Mouse (Mus musculus) intestine, postnatal 0 days (tissue): ENCODE measurements around the gene Bcat2. TPM values are rescaled to one million over a fixed set of nuclear protein-coding genes. Genes with fewer than 3 reads are reported as not detected.
A peak's percentile ranks its signal among the peaks of the same experiment; 100 is the strongest.

Experiments used
- ATAC-seq: fragments of 200-750 bp; cut with Nextera tagmentation; 2 replicates; pipeline ENCODE4 v1.8.0; 2017; ENCODE audit warnings: mild to moderate bottlenecking, moderate TSS enrichment, moderate library complexity
- H3K27ac ChIP-seq: fragments of 300-500 bp; sonication (generic); 2 replicates; pipeline ENCODE4 v1.5.1; 2014; ENCODE audit warnings: mild to moderate bottlenecking, low read depth, low read length, moderate library complexity
- H3K27me3 ChIP-seq: fragments of 300-500 bp; sonication (generic); replicated peaks from 2 replicates; pipeline ENCODE4 v1.6.1; 2014; ENCODE audit warnings: low read length, mixed read lengths; ENCODE audit not compliant: control insufficient read depth, insufficient read depth
- H3K36me3 ChIP-seq: fragments of 300-500 bp; sonication (generic); 2 replicates; pipeline ENCODE4 v1.6.1; 2014; ENCODE audit warnings: mild to moderate bottlenecking, moderate library complexity; ENCODE audit not compliant: control insufficient read depth, insufficient read depth
- H3K4me1 ChIP-seq: fragments of 300-500 bp; sonication (generic); replicated peaks from 2 replicates; pipeline ENCODE4 v1.6.1; 2014; ENCODE audit warnings: antibody characterized with exemption, low read length, mixed read lengths; ENCODE audit not compliant: control insufficient read depth, insufficient read depth
- H3K4me2 ChIP-seq: fragments of 300-500 bp; sonication (generic); replicated peaks from 2 replicates; pipeline ENCODE4 v1.6.1; 2014; ENCODE audit warnings: low read depth, mild to moderate bottlenecking, moderate library complexity
- H3K4me3 ChIP-seq: fragments of 300-500 bp; sonication (generic); 2 replicates; pipeline ENCODE4 v1.5.1; 2014; ENCODE audit warnings: low read depth, low read length
- H3K9ac ChIP-seq: fragments of 300-500 bp; sonication (generic); 2 replicates; pipeline ENCODE4 v1.6.1; 2014; ENCODE audit warnings: mild to moderate bottlenecking, low read depth, low read length
- H3K9me3 ChIP-seq: fragments of 300-500 bp; sonication (generic); 2 replicates; pipeline ENCODE4 v1.6.1; 2016; ENCODE audit warnings: mixed run types; ENCODE audit not compliant: control insufficient read depth
- CTCF ChIP-seq: sonication (generic); IDR thresholded peaks from 2 replicates; pipeline ENCODE4 v1.5.1; 2016; ENCODE audit warnings: low read depth, mild to moderate bottlenecking, control low read depth, antibody characterized with exemption, moderate library complexity
- WGBS: fragments of 180-500 bp; shearing (Covaris S2); extraction: QIAGEN DNeasy Blood & Tissue Kit; methylation state at CpG from one replicate; pipeline ENCODE4 v1.1.7; 2014; 5-methylcytosine and 5-hydroxymethylcytosine counted together
- polyA plus RNA-seq: library from polyadenylated mRNA; unstranded; fragments of >200 nt; fragmentation: Nextera tagmentation; extraction: Ambion mirVana; gene quantifications from 2 replicates; pipeline ENCODE4 v1.2.1, GENCODE M21; 2015

The Bcat2 gene
- 17.7 and 18.6 TPM in 2 replicates for polyA plus RNA-seq

DNA sequence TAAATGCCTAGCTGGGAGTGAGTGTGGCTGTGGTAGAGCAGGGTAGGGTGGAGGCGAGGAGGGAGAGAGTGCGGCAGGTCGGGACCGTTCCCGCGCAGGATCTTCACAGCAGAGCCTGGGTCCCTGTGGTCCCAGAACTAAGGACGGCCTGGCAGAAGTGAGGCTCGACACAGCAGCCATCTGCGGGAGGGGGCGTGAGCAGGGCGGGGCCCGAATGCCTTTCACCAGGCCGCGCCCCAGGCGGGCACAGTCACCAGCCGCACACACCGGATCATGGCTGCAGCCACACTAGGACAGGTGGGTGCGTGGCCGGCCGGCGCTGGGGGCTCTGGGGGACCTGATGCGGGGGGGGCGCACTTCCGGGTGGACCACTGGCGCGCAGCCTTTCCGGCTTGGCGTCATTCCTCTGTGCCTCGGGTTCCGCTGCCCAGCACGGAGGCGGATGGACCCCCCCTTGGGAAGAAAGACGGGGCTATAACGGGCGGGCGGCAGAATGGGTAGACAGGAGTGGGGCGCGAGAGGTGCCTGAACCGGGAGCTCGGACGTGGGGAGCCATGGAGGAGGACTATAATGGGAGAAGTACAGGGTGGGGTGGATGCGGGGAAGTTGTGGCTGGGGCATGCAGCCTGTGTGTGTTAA lies at the start of gene Bcat2:
Bcat2 (plus strand) TSS at position 51 of the 639 bp plus-strand sequence.
- H3K9ac ChIP-seq = peak within 1 kb of the TSS; percentile 67
- peaks cover 5% of the 10 kb centered on the region; the same call in 1 of the 2 replicates for H3K4me1 ChIP-seq
- ATAC-seq = peak; percentile 37
- TF ChIP-seq CTCF = no peak
- H3K4me3 ChIP-seq = peak within 1 kb of the TSS; percentile 59
- peaks cover 3% of the 10 kb centered on the region; the same call in 1 of the 2 replicates for H3K36me3 ChIP-seq
- WGBS = 3% methylated on average over 37 of the region's 42 CpGs
- no peaks in the 10 kb centered on the region for H3K9me3 ChIP-seq
- H3K4me2 ChIP-seq = peak within 1 kb of the TSS; percentile 78
- H3K27me3 ChIP-seq = no peaks in the 10 kb centered on the region
- H3K27ac ChIP-seq = peak within 1 kb of the TSS; percentile 31

DNA sequence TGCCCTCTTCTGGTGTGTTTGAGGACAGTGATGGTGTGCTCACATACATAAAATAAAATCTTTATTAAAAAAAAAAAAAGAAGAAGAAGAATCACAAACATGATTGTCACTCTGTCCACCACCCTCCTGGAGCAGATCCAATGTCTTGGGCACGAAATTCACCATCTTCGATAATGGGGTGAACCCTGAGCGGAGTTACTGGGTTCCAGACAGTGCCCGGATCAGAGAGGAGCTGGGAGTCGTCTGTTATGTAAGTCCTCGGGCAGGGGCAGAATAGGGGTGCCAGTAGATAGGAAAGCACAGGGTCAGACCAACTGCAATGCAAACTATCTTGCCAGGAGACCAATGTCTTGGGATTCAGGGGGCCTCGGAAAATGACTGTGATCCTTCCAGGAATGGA lies 49.3 kb upstream of the Bcat2 start:
- Histone ChIP-seq H3K4me3 (no peak overlapping the region), H3K27me3 (no peaks in the 10 kb centered on the region), H3K4me1 (peaks cover 8% of the 10 kb centered on the region), H3K9me3 (no peaks in the 10 kb centered on the region), H3K9ac (no peak overlapping the region), H3K36me3 (peaks cover 8% of the 10 kb centered on the region; the same call in 1 of the 2 replicates), H3K4me2 (no peak overlapping the region), H3K27ac (no peak overlapping the region)
- no peak for TF ChIP-seq CTCF
- ATAC-seq = no peak
- WGBS = 89% methylated on average over 7 of the region's 7 CpGs

DNA sequence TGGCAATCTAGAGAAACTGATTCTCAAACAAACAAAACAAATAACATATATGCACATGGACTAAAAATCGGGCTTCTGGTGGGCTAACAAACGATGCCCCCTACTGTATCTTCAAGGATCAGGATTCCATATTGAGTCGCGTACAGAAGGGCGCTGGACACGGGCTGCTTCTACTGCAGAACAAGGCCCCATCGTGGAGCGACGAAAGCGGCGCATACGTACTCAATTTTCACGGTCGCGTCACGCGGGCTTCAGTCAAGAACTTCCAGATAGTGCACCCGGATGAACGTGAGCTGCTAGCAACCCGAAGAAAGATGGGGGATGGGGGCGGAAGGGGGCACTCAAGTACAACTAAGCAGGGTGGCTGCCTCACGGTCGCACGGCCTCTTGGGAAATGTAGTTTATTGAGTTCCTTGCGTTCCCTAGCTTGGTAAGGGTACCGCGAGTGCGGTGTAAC lies 48.2 kb upstream of the Bcat2 start:
- WGBS = under 1% methylated on average over 28 of the region's 28 CpGs

DNA sequence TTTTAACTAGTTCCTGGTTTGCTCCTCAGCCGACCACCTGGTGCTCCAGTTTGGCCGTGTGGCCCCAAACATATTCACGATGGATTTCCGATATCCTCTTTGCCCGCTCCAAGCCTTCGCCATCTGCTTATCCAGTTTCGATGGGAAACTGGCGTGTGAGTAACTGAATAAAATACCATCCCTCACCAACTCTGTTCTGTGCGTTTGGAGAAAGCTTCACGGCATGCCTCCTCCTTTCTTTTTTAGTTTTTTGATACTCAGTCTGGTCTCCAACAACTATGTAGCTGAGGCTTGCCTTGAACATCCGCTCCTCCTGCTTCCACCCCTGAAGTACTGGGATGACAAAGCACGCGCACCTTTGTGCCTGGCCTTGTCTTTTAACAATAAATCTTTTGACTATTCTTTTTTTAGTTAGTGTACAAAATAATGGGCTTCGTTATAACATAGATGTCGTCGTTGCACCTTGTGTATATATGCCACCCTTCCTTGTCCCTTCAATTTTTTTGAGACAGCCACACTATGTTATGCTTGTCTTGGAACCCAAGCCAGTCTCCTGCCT lies 47.7 kb upstream of the Bcat2 start:
- peaks cover 8% of the 10 kb centered on the region for H3K4me1 ChIP-seq
- no peak overlapping the region for H3K9ac ChIP-seq
- no peak overlapping the region for H3K27ac ChIP-seq
- H3K4me2 ChIP-seq = peak overlapping the region; percentile 71
- no peak for TF ChIP-seq CTCF
- WGBS = 56% methylated on average over 16 of the region's 16 CpGs
- no peaks in the 10 kb centered on the region for H3K27me3 ChIP-seq
- H3K36me3 ChIP-seq = peaks cover 8% of the 10 kb centered on the region; the same call in 1 of the 2 replicates
- H3K4me3 ChIP-seq = peak overlapping the region; percentile 51
- no peak for ATAC-seq
- H3K9me3 ChIP-seq = no peaks in the 10 kb centered on the region

More for the DNA sequence above, 48.2 kb upstream of the Bcat2 start:
- no peaks in the 10 kb centered on the region for H3K27me3 ChIP-seq
- H3K27ac ChIP-seq = peak overlapping the region; percentile 74
- peak overlapping the region; percentile 71 for H3K4me2 ChIP-seq
- H3K9me3 ChIP-seq = no peaks in the 10 kb centered on the region
- H3K4me3 ChIP-seq = peak overlapping the region; percentile 51
- TF ChIP-seq CTCF = peak; percentile 47; the same call in 1 of the 2 replicates
- no peak; the same call in 1 of the 2 replicates for ATAC-seq
- peaks cover 8% of the 10 kb centered on the region; the same call in 1 of the 2 replicates for H3K36me3 ChIP-seq
- H3K9ac ChIP-seq = peak overlapping the region; percentile 60
- H3K4me1 ChIP-seq = peaks cover 8% of the 10 kb centered on the region

DNA sequence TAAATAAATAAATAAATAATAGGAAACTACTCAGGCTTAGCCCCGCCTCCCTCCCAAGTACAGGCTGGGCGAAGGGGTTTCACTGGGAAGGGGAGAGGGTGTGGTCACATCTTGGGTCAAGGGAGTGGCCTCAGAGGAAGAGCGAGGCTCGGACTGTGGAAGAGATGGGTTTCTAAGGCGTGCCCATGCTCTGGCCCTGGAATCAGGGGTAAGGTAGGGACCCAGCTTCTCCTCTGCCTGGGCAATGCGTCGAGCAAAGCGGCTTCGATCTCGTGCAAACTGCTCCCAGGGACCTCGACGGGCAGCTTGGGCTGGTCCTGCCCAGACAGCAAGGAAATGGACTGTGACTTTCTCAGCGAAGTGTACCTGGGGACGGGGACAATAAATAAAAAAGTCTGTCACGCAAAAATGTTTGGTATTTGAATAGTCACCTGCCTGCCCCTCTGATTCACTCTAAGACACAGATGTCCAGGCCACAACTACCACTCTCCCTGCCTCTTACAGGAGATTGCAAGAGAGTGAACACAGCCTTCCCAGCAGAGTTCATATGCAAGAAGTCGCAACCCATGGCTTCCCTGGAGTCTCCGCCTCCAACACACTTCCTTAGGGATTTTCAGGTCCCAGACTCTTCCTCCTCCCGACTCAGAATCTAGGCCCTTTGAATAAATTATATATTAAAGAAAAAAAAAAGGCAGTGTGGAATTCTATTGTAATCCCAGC lies 46.8 kb upstream of the Bcat2 start:
- Histone ChIP-seq H3K4me1 (peaks cover 8% of the 10 kb centered on the region), H3K4me3 (no peak overlapping the region), H3K9ac (no peak overlapping the region), H3K36me3 (peaks cover 8% of the 10 kb centered on the region; the same call in 1 of the 2 replicates), H3K9me3 (no peaks in the 10 kb centered on the region), H3K27ac (no peak overlapping the region), H3K27me3 (no peaks in the 10 kb centered on the region), H3K4me2 (peak overlapping the region; percentile 37)
- no peak for TF ChIP-seq CTCF
- WGBS = 61% methylated on average over 18 of the region's 18 CpGs
- ATAC-seq = no peak

DNA sequence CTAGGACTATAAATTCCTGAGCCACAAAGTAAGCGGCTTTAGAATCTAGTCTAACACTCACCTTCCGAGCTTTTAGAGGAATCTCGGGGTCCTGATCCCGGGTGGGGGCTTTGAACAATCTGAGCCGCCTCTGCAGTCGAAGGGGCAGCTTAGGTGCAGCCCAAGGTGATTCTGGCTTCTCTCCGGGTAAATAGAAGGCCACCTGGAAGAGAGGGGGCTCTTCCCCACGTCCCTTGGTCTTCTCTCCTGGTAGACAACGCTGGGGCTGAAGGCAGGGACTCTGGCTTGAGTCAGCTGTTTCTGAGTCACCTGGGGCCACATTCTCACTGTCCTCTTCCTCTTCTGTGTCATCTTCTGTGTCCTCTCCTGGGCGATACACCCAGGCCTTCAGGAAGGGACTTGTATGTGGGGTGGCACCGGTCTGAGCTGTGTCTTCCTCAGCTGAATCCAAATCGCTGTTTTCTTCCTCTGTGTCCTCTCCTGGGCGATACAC lies 46.2 kb upstream of the Bcat2 start:
- H3K27ac ChIP-seq = no peak overlapping the region
- no peak overlapping the region for H3K9ac ChIP-seq
- WGBS = 77% methylated on average over 13 of the region's 13 CpGs
- no peak for ATAC-seq
- H3K27me3 ChIP-seq = no peaks in the 10 kb centered on the region
- peaks cover 8% of the 10 kb centered on the region; the same call in 1 of the 2 replicates for H3K36me3 ChIP-seq
- H3K4me1 ChIP-seq = peaks cover 8% of the 10 kb centered on the region
- H3K4me3 ChIP-seq = no peak overlapping the region
- peak overlapping the region; percentile 37 for H3K4me2 ChIP-seq
- H3K9me3 ChIP-seq = no peaks in the 10 kb centered on the region
- no peak for TF ChIP-seq CTCF
